Mouse (Mus musculus): ENCODE data around the gene Pex6.

DNA sequence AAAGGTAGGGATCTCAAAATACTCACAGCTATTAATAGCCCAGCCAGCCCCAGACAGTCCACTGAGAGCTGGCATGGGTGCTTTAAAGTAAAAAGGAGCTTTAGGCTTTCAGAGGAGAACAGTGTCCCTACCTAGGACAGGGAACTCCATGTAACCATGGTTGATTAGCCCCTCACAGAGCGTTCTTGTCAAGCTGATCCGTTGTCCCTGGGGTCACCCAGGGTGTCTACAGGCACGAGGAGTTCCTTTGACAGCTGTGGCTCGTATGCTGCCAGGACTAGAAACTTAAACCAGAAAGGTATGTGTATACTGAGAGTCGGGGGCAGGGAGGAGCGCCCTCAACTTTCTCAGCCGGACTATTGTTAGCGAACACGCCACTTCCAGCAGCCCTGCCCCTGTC lies 32.4 kb upstream of the Pex6 start:
- TF ChIP-seq CTCF (IDR thresholded peaks at IDR 0.05; ENCODE audit: low read depth, low read length) (no peak), GATA1 (IDR thresholded peaks at IDR 0.05; ENCODE audit: borderline replicate concordance, low read length) (no peak), POLR2AphosphoS5 (IDR thresholded peaks at IDR 0.05; ENCODE audit: insufficient replicate concordance, low read depth, low read length) (no peak)

All from G1E (cell line).